Mouse (Mus musculus): ENCODE data around the gene Mapk1ip1l.

Mapk1ip1l gene

DNA sequence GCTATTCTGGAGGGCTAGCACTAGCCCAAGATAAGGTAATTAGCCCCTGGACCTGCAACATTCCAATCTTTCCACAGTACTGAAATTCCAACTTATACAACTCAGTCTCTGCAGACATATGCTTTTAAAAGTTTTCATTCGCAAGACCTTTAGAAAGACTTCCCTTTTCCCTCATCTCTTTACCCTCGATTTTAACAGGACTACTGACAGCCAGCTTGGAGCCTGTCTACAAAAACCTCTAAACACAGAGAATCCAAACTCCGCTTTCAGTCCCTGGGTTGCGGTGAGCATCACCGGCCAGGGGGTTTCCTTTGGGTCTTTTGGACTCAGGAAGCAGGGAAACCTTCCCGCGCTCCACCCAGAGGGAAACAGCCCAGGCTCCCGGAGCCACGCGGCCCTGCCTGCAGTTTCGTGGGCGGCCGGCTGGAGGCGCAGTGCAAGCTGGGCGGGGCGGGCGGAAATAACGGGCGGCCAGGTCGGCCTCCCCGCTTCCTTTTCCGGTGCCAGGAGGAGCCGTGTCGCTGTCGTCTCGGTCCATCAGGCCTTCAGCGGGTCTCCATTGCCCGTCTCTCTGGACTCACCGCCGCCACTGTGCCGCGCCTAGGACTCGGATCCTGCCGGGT lies at the start of gene Mapk1ip1l:
TSS of gene Mapk1ip1l (plus strand) at position 482 of the 623 bp plus-strand sequence.
- DNase-seq (ENCODE audit: low spot score): peak; percentile 81

DNA sequence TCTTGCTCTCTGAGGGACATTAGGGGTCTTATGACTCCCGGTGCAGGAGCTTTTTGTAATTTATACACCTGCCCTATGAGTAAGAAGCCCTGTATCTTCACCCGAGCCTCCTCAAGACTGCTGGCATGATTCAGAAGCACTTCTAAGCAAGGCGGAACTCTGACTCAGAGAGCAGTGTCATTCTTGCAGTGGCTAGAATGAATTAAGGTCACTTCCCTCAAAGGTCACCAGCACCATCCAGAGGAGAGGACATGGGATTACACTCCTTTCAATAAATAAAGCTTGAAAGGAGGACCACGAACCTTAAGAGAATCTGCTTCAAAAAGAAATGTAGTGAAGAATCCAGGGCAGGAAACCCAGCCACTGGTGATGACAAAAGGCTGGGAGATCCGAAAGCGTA lies 48.2 kb upstream of the Mapk1ip1l start:
- no peak for DNase-seq (ENCODE audit: low spot score)

DNA sequence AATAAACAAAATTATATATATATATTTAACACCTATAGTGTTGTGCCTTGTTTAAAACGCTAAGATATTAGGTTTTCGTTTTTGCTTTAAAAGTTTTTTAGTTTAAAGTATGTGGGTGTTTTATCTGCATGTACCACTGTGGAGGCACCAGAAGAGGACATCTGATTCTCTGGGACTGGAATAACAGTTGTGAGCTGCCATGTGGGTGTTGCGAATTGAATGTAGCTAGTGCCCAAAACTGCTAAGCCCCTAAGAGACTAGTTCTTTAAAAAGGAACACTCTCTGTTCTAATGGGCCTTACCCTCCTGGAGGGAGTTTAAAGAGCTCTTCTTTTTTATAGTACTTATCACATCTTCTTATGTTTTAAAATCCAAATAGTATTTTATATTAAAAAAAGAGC lies 33.2 kb upstream of the Mapk1ip1l start:
- no peak for DNase-seq (ENCODE audit: low spot score)

DNA sequence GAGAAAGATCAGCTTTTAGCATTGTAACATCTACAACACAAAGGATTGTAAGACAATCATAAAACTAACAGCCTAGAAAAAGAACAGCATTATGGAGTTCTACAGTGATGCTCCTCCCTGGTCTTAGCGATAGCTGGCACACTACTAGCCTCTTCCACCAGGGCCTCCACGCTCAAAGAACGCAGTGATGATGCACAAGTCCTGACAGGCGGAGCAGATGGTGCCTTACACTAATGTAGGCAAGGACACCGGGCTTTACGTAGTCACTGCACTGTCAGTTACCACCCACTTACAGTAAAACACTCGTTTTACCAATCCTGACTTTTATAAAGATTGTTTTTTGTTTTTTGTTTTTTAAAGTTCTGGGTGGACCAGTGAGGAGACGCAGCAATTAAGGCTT lies 32.2 kb upstream of the Mapk1ip1l start:
- no peak for DNase-seq (ENCODE audit: low spot score)

DNA sequence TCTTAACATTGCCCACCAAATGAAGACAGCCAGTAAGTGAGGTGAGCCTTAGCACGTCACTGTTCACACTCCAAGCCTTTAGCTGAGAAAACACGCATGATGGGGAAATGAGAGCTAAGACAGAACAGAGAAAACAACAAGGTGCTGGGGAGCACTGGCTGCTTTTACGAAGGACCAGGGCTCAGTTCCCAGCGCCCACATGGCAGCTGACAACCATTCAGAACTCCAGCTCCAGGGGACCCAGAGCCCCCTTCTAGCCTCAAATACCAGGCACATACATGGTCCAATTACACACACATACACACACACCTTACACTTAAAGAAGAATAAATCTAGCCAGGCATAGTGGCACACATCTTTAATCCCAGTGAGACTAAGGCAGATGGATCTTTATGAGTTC lies 29.0 kb upstream of the Mapk1ip1l start:
- DNase-seq (ENCODE audit: low spot score): no peak

DNA sequence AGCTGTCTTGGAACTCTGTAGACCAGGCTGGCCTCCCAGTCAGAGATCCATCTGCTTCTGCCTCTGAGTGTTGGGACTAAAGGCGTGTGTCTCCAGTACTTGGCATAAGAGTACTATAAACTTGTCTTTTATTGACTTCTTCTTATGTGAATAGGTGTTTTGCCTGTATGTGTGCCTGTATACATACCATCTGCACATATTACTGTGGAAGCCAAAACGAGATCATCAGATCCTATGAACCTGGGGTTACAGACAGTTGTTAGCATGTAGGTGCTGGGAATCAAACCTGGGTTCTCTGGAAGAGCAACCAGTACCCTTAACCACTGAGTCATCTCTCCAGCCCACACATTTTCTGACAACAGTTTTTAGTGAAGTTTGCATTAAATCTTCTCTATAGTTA lies 28.4 kb upstream of the Mapk1ip1l start:
- DNase-seq (ENCODE audit: low spot score): no peak

DNA sequence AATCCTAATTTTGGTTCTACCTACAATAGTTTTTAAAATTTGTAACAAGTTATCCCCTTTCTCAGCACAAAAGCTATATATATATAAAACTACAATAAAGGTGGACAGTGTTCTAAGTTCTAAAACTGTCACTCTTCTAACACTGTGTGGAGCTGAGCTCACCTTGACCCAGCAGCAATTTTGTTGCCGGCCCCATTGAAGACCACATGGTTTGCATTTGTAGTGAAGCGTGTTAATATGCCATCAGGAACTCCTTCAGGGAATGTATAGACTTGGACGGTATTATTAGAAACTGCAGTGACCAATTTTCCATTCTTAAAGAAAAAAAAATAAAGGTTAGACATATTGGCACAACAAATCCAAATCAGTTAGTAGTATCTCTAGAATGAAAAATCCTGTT lies 24.3 kb upstream of the Mapk1ip1l start:
- DNase-seq (ENCODE audit: low spot score): no peak

DNA sequence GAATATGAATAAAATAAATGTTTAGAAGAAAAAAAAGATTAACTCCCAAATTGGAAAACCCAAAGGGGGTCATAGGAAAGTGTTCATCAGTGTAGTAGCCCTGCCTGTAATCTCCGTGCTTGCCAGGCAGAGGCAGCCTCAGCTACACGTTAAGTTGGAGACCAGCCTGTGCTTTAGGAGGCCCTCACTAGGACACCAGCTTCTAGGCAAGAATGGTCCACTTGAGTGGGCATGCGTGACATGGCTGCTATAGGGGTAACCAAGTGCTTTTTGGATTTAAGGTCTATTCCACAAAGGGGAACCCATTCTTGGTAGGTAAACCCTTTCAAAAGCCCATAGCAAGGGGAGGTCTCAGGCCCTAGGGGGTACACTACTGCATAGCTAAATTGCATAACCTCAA lies 22.6 kb upstream of the Mapk1ip1l start:
- no peak for DNase-seq (ENCODE audit: low spot score)

DNA sequence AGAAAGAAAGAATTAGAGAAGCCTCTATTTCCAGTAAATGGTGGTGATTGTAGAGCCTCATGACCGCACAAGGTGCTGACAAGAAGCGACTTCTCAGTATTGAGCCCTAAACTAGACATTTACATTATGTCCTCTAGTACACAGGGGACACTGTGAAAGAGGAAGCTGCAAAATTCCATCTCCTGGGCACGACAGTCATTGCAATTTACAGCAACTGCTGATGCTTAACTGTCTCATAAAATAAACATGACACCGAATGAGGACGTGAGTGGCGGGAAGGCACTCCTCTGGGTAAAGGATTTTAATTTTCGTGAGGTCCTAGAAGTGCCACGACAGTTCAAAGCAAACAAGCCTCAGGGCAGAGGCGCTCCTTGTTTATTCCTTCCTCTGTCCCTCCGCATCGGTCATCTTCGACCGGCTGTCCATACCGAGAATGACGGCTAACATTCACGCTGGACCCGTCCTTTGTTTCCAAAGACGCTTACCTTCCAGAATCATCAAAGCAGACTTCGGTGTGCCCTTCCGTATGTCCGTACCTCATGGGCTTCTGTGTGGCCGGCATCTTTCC lies 21.9 kb upstream of the Mapk1ip1l start:
- no peak for DNase-seq (ENCODE audit: low spot score)

DNA sequence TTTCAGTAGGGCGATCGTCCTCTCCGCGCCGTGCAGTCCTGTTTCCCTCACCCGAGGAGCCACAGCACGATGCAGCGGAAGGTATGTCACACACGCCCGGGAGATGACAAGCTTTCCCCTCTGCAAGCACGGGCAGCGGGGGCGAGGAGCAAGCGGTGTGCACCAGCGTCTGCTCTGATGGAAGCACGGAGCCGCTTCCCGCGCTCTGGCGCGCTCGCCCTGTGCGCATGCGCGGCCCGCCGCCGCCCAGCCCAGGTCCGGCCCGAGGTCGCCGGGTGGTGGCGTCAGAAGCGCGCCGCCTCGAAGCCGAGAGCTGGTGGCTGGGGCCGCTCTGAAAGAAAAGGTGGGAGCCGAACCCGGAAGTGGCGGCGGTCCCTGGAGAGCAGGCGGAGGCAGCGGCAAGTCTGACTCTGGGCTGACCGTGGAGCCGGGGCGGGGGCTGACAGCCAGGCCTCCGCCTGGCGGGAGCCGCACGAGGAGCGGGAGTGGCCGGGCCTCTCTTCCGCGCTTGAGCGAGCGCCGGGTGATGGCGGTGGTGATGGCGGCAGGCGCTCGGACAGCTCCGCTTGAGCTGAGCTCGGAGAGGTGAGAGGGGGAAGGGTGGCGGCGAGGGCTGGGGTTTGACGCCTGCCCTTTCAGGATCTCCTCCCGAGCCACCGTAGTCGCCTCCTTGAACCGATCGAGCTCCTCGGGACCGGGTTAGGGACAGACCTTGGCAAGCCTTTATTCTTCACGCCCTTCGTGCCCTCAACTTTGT lies 21.3 kb upstream of the Mapk1ip1l start, which contains the start of the genes Wdhd1 and Socs4:
TSS of gene Wdhd1 (minus strand) at position 221 of the 757 bp plus-strand sequence.
TSS of gene Socs4 (plus strand) at position 295 of the 757 bp plus-strand sequence.
- peak; percentile 79 for DNase-seq (ENCODE audit: low spot score)

DNA sequence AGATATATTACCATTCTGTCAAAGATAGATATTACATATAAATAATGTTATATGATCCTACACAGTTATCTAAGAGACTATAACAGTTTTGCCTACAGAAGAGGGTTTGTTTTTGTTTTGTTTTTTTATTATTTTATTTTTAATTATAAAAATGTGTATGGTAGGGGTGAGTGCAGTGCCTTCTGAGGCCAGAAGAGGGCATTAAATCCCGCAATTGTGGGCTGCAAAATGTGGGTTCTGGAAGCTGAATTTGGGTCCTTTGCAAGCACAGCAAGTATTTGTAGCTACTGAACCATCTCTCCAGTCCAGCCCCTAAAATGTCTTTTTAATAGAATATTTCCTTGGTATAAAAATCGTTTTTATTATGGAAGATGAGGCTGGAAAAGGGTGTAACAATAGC lies 19.0 kb upstream of the Mapk1ip1l start:
- no peak for DNase-seq (ENCODE audit: low spot score)

DNA sequence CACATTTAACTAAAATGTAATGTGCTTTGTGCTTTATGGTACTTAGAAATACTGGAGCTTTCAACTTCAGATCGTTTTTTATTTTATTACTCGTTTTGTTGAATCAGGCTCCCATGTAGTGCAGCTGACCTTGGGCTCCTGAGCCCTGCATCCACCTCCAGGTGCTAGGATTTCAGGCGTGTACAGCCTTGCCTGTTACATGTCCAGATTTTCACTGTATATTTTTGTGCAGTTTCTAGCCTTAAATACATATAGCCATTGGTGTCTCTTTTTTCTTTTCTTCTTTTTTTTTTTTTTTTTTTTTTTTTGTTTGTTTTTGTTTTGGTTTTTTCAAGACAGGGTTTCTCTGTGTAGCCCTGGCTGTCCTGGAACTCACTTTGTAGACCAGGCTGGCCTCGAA lies 16.5 kb upstream of the Mapk1ip1l start:
- DNase-seq (ENCODE audit: low spot score): no peak

DNA sequence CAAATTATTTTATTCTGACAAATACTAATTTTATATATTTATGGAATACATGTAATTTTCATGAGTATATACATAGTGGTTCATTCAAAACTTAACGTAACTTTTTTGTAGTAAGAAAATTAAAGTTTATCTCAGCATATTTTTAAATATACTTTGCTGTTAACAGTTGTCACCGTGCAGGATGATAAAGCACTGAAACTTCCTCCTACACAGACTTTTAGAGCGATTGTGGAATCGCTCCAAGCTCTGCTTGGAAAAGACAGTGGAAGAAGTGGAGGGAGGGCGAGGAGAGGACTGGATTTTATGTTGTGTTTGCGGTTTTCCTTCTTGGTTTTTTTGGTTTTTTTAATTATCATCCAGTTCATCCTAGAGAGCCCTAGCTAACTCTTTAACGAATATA lies 14.5 kb upstream of the Mapk1ip1l start:
- no peak for DNase-seq (ENCODE audit: low spot score)

DNA sequence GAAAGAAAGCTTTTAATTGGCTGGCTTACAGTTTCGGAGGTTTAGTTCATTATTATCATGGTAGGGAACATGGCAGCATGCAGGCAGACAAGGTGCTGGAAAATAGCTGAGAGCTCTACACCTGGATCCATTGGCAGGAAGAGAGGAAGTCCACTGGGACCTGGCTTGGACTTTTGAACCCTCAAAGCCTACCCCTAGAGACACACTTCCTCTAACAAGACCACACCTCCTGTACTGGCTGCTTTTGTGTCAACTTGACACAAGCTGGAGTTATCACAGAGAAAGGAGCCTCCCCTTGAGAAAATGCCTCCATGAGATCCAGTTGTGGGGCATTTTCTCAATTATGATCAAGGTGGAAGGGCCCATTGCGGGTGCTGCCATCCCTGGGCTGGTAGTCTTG lies 12.8 kb upstream of the Mapk1ip1l start:
- DNase-seq (ENCODE audit: low spot score): no peak

DNA sequence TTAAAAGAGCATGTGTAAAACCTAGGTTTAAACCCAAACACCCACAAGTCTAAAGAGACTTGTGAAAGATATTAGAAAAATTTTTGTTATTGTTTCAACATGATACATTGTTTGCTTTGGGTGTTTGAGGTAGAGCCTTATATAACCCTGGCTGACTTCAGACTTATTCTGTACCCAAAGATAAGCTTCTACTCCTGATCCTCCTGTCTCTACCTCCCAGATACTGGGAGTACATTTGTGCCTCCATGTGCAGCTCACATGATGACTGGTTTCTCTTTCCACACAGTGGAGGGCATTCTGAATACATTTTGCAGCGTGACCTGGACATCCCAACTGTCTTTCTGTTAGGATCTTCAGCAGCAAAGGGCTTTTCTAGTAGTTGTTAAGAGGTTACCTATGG lies 11.9 kb upstream of the Mapk1ip1l start:
- no peak for DNase-seq (ENCODE audit: low spot score)

DNA sequence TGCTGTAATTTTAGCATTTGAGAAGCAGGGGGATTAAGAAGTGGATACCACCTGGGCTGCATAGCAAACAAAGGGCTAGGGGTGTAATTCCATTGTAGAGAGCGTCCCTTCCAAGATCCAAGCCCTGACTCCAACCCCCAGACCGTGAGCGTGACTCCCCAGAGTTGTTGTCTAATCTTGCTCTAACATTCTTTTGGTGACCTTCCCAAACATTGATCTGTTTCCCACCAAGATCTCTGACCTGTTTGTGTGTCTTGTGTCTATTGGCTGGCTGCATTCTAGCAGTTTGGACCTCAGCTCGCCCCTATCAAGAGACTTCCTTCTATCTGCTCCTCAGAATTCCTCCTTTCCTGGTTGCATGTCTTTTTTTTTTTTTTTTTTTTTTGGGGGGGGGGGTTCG lies 11.0 kb upstream of the Mapk1ip1l start:
- no peak for DNase-seq (ENCODE audit: low spot score)

DNA sequence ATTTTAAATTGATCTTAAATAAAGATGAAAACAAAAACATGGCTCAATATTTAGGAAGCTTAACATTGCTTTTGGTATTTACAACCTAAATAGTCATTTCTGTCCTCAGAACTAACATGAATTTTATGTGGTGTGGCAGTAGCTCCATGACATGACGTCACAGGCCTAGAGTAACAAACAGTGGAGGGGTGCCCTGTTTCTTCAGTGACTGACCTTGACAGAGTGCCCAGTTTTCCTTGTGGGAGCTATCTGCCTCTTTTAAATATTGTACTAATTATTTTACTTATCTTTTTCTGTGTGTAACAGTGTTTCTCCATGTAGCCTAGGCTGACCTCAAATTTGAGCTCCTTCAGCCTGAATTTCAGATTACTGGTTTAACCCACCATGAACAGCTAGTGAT lies 6.3 kb upstream of the Mapk1ip1l start:
- DNase-seq (ENCODE audit: low spot score): no peak

DNA sequence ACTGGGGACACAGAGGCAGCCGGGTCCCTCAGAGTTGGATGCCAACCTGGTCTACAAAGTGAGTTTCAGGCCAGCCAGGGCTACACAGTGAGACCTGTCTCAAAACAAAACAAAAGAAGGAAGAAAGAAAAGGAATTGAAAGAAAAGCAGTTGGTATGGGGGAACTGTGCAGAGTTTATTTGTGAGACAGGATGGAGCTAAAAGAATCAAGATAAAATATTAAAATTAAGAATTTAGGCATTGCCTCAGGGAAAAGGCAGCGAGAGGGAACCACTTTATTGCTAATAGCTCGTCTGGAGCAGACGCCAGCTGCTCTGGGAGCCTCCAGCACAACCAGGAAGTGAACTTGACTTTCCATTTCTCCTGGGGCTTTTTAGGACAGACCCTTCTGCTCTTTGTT lies 3.9 kb upstream of the Mapk1ip1l start:
- no peak for DNase-seq (ENCODE audit: low spot score)

DNA sequence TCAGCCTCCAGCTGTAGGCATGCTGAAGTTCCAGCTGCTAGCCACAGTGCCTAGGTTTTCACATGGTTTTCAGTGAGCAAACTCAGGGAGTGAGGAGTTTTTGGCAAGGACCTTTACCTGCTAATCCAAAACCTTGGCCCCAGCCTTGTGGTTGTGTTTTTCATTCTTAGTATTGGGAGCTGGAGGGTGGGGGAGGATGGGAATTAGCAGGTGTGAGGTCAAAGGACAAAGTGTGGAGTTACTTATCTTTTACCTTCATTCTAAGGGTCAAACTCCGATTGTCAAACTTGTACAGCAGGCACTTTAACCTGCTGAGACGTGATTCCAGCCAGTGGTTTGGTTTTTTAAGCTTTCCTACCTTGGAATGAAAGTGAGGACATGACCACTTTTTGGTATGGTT lies 1.8 kb upstream of the Mapk1ip1l start:
- DNase-seq (ENCODE audit: low spot score): no peak

DNA sequence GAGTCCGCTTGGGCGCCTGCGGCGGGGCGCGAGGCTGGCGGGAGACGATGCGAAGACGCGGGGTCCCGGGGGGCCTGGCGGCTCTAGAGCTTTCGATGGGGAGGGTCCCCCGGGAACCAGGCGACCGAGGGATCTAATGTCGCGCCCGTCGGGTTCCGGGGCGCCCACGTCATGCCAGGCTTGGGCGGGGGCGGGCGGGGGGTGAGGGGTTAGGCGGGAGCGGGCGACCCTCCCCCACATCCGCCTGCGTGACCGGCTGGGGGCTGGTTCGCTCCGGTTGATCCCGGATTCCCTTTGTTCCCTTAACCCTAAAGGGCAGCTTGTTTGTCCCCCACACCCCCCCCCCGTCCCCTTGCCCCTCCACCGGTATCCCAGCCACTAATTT lies 334 bp downstream of the Mapk1ip1l start:
- no peak for DNase-seq (ENCODE audit: low spot score)

DNA sequence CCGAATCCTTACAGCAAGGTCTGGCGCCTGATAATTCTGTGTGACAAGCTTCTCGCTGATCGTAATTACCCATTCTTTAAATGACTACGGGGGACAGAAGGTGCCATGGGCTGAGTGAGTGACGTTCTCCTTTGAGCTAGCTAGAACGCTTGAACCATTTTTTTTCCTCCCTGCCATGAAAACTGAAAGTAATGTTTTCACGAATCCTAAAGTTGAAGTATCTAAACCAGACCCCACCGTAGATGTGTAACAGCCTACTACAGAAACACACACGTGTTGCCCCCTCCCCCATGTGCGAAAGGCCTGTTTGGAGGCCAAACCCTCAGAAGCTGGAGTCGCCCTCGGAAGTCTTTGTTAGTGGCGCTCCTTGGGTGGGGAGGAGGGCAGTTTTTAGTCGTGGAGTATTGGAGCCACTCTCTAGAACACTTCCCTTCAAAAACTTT lies 774 bp downstream of the Mapk1ip1l start:
- no peak for DNase-seq (ENCODE audit: low spot score)

DNA sequence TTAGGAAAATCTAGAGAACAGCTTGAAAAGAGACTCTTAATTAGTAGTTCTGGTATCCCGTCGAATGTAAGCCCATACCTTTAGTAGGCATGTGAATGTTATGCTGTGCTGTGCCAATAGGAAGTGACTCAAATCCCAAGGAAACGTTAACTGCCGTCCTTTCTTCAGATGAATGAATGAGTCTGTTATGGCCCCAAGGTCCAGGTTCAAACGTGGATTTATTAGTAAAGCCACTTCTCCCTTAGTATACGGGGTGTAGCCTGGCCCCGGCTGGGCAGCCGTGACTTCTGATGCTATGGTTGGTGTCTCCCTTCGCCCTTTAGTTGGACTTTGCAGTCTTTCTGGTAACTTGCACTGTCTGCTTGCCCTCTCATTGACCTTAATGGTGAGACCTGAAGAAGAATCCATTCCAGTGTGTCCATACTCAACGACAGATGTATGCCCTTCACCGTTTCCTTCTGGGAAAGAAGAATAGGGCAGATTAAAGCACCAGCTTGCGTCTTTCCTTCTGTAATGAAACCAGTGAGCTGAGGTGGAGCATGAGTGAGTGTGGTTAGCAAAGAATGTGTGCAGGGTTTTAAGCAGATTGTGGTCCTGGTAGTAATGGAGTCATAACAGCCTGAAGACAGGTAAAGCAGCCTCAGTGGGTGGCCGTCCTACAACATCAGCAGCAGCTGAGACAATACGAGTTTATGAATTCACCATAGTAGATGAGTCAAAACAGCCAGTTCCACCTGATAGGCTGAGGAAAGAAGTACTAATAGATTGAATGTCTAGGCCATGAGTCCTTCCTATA lies 5.0 kb downstream of the Mapk1ip1l start:
- DNase-seq (ENCODE audit: low spot score): no peak

Measured in urinary bladder, postnatal 10 days (tissue).